Mouse (Mus musculus): Measurements from ENCODE around the gene Rc3h2.

Gene Rc3h2

GRCm38 (mm10) chr2:37338497-37339187 is 84.1 kb downstream of the Rc3h2 start:
- peak; percentile 61 to 77 for DNase-seq (ENCODE audit: low spot score in 2 of 2)

GRCm38 (mm10) chr2:37333321-37333720 is 89.4 kb downstream of the Rc3h2 start:
- no peak for DNase-seq (ENCODE audit: low spot score in 2 of 2)

- no peak for DNase-seq (ENCODE audit: low spot score in 2 of 2)
These were observed 96.5 kb downstream of the Rc3h2 start, which contains the start of gene Olfr368 for GRCm38 (mm10) chr2:37326215-37326614. Gene Olfr368, plus strand, starts transcription at chr2:37326515.

Measured in right cerebral cortex, postnatal 10 days (tissue).